Mouse (Mus musculus) CH12.LX (cell line): ENCODE results near the gene Btnl4.

Source experiments
- BHLHE40 ChIP-seq: IDR thresholded peaks from 2 replicates; pipeline ENCODE4 v1.6.1; 2011; ENCODE audit warnings: mild to moderate bottlenecking, low read depth, low read length, improper control_type of control experiment
- CTCF ChIP-seq, 2 experiments: IDR thresholded peaks in 1 of 2; conservative IDR thresholded peaks in 1 of 2; 2 replicates each; pipeline ENCODE4 v1.5.1; 2011 to 2012; ENCODE audit warnings: low read depth in 2 of 2, low read length in 2 of 2, improper control_type of control experiment in 1 of 2, inconsistent platforms in 1 of 2, mild to moderate bottlenecking in 1 of 2, moderate library complexity in 1 of 2
- EP300 ChIP-seq: IDR thresholded peaks from 2 replicates; pipeline ENCODE4 v1.6.1; 2011; ENCODE audit warnings: low read length, improper control_type of control experiment
- JUN ChIP-seq: IDR thresholded peaks from 2 replicates; pipeline ENCODE4 v1.6.1; 2011; ENCODE audit warnings: low read depth, mild to moderate bottlenecking, low read length, improper control_type of control experiment, moderate library complexity; ENCODE audit not compliant: insufficient read depth
- KAT2A ChIP-seq: IDR thresholded peaks from 2 replicates; pipeline ENCODE4 v1.6.1; 2012; ENCODE audit warnings: low read length, improper control_type of control experiment, inconsistent platforms; ENCODE audit not compliant: insufficient replicate concordance
- MXI1 ChIP-seq: IDR thresholded peaks from 2 replicates; pipeline ENCODE4 v1.6.1; 2011; ENCODE audit warnings: mild to moderate bottlenecking, low read depth, low read length, improper control_type of control experiment
- NELFE ChIP-seq: IDR thresholded peaks from 2 replicates; pipeline ENCODE4 v1.6.1; 2011; ENCODE audit warnings: low read depth, low read length, improper control_type of control experiment
- PAX5 ChIP-seq: IDR thresholded peaks from 2 replicates; pipeline ENCODE4 v1.6.1; 2012; ENCODE audit warnings: low read length, inconsistent platforms, mixed read lengths
- POLR2A ChIP-seq: IDR thresholded peaks from 2 replicates; pipeline ENCODE4 v1.6.1; 2011; ENCODE audit warnings: low read depth, mild to moderate bottlenecking, improper control_type of control experiment, low read length
- POLR2AphosphoS2 ChIP-seq: IDR thresholded peaks from 2 replicates; pipeline ENCODE4 v1.6.1; 2011; ENCODE audit warnings: low read depth, low read length, improper control_type of control experiment
- RCOR1 ChIP-seq: conservative IDR thresholded peaks from 2 replicates; pipeline ENCODE4 v1.6.1; 2012; ENCODE audit warnings: low read depth, mild to moderate bottlenecking, inconsistent platforms, low read length, improper control_type of control experiment
- SMC3 ChIP-seq: IDR thresholded peaks from 2 replicates; pipeline ENCODE4 v1.6.1; 2011; ENCODE audit warnings: low read depth, low read length, improper control_type of control experiment
- TBP ChIP-seq: conservative IDR thresholded peaks from 2 replicates; pipeline ENCODE4 v1.6.1; 2011; ENCODE audit warnings: low read depth, low read length, improper control_type of control experiment
- USF2 ChIP-seq: conservative IDR thresholded peaks from 2 replicates; pipeline ENCODE4 v1.6.1; 2011; ENCODE audit warnings: low read depth, low read length, improper control_type of control experiment

GRCm38 (mm10) chr17:34476427-34476826 lies 691 bp downstream of the Btnl4 start:
- TF ChIP-seq POLR2A = no peak
- TF ChIP-seq KAT2A = no peak
- no peak for TF ChIP-seq JUN
- TF ChIP-seq PAX5 = no peak
- no peak for TF ChIP-seq NELFE
- TF ChIP-seq TBP = no peak
- no peak for TF ChIP-seq CTCF (conservative IDR thresholded peaks at IDR 0.05 in 1 of 2, IDR thresholded peaks at IDR 0.05 in 1 of 2; ENCODE audit: low read depth in 2 of 2, low read length in 2 of 2)
- no peak for TF ChIP-seq MXI1
- TF ChIP-seq POLR2AphosphoS2 = no peak
- TF ChIP-seq BHLHE40 = no peak
- no peak for TF ChIP-seq RCOR1
- TF ChIP-seq EP300 = no peak
- TF ChIP-seq USF2 = no peak
- TF ChIP-seq SMC3 = no peak
